Mouse (Mus musculus): ENCODE data around the gene Sgk2.

DNA sequence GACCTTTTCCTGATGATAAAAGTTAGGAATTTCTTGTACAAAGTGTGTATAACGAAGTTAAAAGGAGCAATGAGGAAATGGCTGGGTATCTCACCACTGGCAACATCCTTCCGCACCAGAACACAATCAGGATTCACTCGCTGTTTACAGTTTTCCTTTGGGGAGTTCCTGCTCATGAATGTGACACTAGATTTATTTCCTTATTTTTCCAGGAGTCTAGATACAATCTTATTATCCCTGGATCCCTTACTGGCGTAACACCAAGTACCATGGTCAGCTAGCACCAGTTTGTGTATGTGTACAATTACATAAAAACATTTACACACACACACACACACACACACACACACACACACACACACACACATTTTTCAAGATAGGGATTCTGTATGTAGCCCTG is 20.2 kb downstream of the Sgk2 start:
- TF ChIP-seq POLR2A (IDR thresholded peaks at IDR 0.05; ENCODE audit: low read depth, low read length) = no peak
- TF ChIP-seq CTCF (IDR thresholded peaks at IDR 0.05; ENCODE audit: extremely low read depth, insufficient read length, insufficient replicate concordance, low read depth, low read length) = no peak
